Mouse (Mus musculus) kidney, embryonic 15.5 days (tissue): ENCODE results near the gene Tmem129. TPM values are rescaled to one million over a fixed set of nuclear protein-coding genes. Genes with fewer than 3 reads are reported as not detected.

ENCODE experiments used
- ATAC-seq: fragments of 200-750 bp; cut with Nextera tagmentation; replicated peaks from 2 replicates; pipeline ENCODE4 v1.8.0; 2017; ENCODE audit warnings: moderate TSS enrichment; ENCODE audit not compliant: low FRiP score
- H3K27ac ChIP-seq: fragments of 300-500 bp; sonication (generic); 2 replicates; pipeline ENCODE4 v1.5.1; 2015; ENCODE audit warnings: mild to moderate bottlenecking, inconsistent platforms
- H3K27me3 ChIP-seq: fragments of 300-500 bp; sonication (generic); 2 replicates; pipeline ENCODE4 v1.6.1; 2015; ENCODE audit warnings: inconsistent platforms
- H3K36me3 ChIP-seq: fragments of 300-500 bp; sonication (generic); 2 replicates; pipeline ENCODE4 v1.6.1; 2015; ENCODE audit warnings: inconsistent platforms
- H3K4me1 ChIP-seq: fragments of 300-500 bp; sonication (generic); 2 replicates; pipeline ENCODE4 v1.6.1; 2015; ENCODE audit warnings: inconsistent platforms
- H3K4me2 ChIP-seq: fragments of 300-500 bp; sonication (generic); 2 replicates; pipeline ENCODE4 v1.6.1; 2015; ENCODE audit warnings: moderate library complexity, mild to moderate bottlenecking, inconsistent platforms
- H3K4me3 ChIP-seq: fragments of 300-500 bp; sonication (generic); replicated peaks from 2 replicates; pipeline ENCODE4 v1.5.1; 2015; ENCODE audit warnings: mild to moderate bottlenecking, inconsistent platforms
- H3K9ac ChIP-seq: fragments of 300-500 bp; sonication (generic); 2 replicates; pipeline ENCODE4 v1.6.1; 2015; ENCODE audit warnings: mild to moderate bottlenecking, inconsistent platforms
- H3K9me3 ChIP-seq: fragments of 300-500 bp; sonication (generic); replicated peaks from 2 replicates; pipeline ENCODE4 v1.6.1; 2016; ENCODE audit warnings: inconsistent platforms
- WGBS: fragments of 180-500 bp; shearing (Covaris S2); methylation state at CpG from one replicate; pipeline ENCODE4 v1.1.7; 2015; ENCODE audit warnings: mixed read lengths; 5-methylcytosine and 5-hydroxymethylcytosine counted together
- polyA plus RNA-seq: library from polyadenylated mRNA; unstranded; fragments of >200 nt; fragmentation: Nextera tagmentation; extraction: Ambion mirVana; gene quantifications from 2 replicates; pipeline ENCODE4 v1.2.1, GENCODE M21; 2015

Tmem129 gene
- polyA plus RNA-seq, 1 experiment from 2014 or later: 37.5 TPM

DNA sequence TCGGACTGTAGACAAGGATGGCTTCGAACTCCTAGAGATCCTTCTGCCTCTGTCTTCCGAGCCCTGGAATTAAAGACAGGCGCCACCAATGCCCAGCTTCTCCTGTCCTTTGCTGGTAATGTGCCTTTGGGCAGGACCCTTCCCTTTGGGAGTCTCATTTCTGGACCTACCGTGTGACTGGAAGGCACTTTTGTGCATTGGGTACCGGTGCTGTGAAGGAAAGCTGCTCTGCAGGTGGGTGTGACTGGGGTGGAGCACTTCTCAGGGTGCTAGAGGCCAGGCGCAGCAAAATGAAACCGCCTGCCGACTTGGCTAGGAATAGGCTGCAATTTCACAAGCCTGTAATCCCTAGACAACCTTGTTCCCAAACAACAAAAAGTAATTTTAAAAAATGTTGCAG, 28.2 kb downstream of the Tmem129 start:
- Histone ChIP-seq H3K4me1 (peaks cover 17% of the 10 kb centered on the region), H3K4me3 (peak overlapping the region; percentile 84), H3K27me3 (no peaks in the 10 kb centered on the region), H3K4me2 (peak overlapping the region; percentile 82), H3K9me3 (no peaks in the 10 kb centered on the region), H3K27ac (peak overlapping the region; percentile 77), H3K36me3 (peaks cover 6% of the 10 kb centered on the region; the same call in 1 of the 2 replicates), H3K9ac (peak overlapping the region; percentile 58)
- ATAC-seq: peak; percentile 35
- WGBS: 3% methylated on average over 9 of the region's 9 CpGs

DNA sequence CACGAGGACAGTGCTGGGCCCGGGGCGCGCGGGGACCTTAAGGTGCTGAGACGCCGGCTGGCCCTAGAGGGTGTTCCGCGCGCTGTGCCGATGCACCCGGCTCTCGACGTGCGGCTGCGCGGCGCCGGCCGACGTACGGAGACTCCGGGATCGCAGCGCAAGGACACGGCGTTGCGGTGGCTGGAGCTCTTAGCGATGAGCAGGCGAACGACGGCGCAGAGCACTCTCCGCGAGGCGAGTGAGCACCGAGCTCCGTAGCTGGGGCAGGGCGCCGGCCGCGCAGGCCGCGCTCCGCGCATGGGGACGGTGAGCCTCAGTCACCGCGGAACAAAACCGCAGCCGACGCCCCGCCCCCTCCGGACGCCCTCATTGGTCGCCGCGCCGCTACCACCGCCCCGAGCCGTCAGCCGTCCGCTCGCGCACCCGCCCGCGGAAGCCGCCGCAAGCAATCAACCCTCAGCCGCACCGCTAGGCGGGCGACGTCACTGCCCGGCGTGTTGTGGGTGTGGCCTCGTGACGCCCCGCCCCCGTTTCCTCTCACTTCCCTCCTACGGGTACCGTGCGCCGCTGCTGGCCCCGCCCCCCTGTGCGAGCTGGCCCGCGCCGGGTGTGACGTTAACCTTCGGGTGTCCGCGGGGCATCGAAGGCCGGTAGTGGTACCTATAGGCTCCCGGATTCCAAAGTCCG, 28.8 kb downstream of the Tmem129 start, which contains the start of the genes Fam53a and Gm9903:
TSS of gene Fam53a (minus strand) at position 335 of the 687 bp plus-strand sequence.
TSS of gene Gm9903 (plus strand) at position 625 of the 687 bp plus-strand sequence.
- Histone ChIP-seq H3K4me1 (peaks cover 17% of the 10 kb centered on the region), H3K9ac (peak within 1 kb of the TSS; percentile 83), H3K4me2 (peak within 1 kb of the TSS; percentile 82), H3K9me3 (no peaks in the 10 kb centered on the region), H3K36me3 (peaks cover under 1% of the 10 kb centered on the region; the same call in 1 of the 2 replicates), H3K27ac (peak within 1 kb of the TSS; percentile 94), H3K27me3 (no peaks in the 10 kb centered on the region), H3K4me3 (peak within 1 kb of the TSS; percentile 84)
- ATAC-seq: peak; percentile 96
- under 1% methylated on average over 99 of the region's 99 CpGs for WGBS

DNA sequence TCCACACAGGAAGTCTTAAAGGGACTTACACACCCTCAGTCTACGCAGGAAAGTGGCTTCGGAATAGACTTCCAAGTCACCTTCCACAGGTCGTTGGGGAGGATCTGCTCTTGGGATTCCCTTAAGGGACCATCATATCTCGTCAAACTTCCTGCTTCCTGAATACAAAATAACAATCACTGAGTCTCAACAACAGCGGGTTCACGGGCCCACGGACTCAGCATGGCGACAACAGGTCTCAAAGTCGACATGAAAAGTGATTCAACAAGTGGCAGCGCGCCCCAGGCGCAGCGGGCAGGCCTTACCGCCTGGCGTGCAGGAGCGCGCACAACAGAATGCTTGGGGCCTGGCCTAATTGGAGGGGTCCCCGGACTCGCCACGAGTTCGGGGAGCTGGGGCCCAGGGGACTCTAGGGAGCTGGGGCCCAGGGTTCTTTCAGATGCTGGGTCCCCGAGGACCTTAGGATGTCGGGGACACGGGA, 29.4 kb downstream of the Tmem129 start:
- Histone ChIP-seq H3K4me2 (peak overlapping the region; percentile 82), H3K9ac (peak overlapping the region; percentile 83)
- WGBS: under 1% methylated on average over 24 of the region's 24 CpGs

DNA sequence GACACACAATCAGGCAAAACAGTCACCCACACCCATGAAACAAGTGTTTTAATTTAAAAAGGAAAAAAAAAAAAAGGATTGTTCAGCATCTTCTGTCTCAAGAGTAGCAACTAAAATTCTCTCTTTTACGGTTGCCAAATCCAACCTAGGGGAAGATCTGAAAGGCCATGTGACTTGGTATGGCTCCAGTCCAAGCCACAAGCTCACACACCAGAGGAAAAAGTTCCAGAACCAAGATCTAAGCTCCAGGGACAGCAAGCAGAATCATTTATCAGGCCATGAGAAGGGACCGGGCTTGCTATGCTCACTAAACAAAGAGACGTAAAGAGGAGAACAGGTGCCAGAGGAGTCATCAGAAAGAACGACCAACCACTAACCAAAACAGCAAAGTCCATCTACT, 30.2 kb downstream of the Tmem129 start:
- 24% methylated on average over 4 of the region's 4 CpGs for WGBS
- ATAC-seq: no peak
- peak overlapping the region; percentile 83 for H3K9ac ChIP-seq

More for the DNA sequence above, 29.4 kb downstream of the Tmem129 start:
- Histone ChIP-seq H3K27ac (peak overlapping the region; percentile 94), H3K36me3 (no peaks in the 10 kb centered on the region), H3K27me3 (no peaks in the 10 kb centered on the region), H3K4me1 (peaks cover 17% of the 10 kb centered on the region), H3K4me3 (peak overlapping the region; percentile 84), H3K9me3 (no peaks in the 10 kb centered on the region)
- no peak for ATAC-seq

DNA sequence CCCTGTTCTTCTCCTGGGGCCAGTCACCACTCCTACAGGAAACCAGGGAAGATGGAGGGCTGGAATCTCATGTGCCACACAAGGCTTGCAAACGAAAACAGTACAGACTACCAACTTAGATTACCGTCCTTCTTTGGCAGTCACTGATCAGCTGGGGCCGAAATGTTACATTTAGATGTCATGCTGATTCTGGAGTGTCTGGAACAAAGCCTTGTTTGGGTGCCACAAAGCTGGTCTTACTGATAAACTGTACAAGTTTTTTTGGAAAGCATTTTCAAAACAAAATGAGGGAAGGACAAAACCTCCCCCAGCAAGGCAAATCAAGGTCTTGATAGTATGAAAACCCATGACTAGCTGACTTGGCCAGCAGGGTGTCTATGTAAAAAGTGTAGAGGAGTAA, 34.5 kb downstream of the Tmem129 start:
- WGBS: 78% methylated on average over 3 of the region's 3 CpGs
- Histone ChIP-seq H3K27ac (no peak overlapping the region), H3K36me3 (0 out of 2 replicates have a peak, but pooled peaks cover 4% of the 10 kb centered on the region), H3K4me2 (no peak overlapping the region), H3K4me1 (peaks cover 8% of the 10 kb centered on the region), H3K9ac (no peak overlapping the region), H3K4me3 (no peak overlapping the region), H3K9me3 (no peaks in the 10 kb centered on the region), H3K27me3 (no peaks in the 10 kb centered on the region)
- no peak for ATAC-seq

More for the DNA sequence above, 30.2 kb downstream of the Tmem129 start:
- Histone ChIP-seq H3K36me3 (no peaks in the 10 kb centered on the region), H3K27me3 (no peaks in the 10 kb centered on the region), H3K27ac (no peak overlapping the region), H3K9me3 (no peaks in the 10 kb centered on the region), H3K4me3 (peak overlapping the region; percentile 84), H3K4me2 (peak overlapping the region; percentile 82), H3K4me1 (peaks cover 17% of the 10 kb centered on the region)

DNA sequence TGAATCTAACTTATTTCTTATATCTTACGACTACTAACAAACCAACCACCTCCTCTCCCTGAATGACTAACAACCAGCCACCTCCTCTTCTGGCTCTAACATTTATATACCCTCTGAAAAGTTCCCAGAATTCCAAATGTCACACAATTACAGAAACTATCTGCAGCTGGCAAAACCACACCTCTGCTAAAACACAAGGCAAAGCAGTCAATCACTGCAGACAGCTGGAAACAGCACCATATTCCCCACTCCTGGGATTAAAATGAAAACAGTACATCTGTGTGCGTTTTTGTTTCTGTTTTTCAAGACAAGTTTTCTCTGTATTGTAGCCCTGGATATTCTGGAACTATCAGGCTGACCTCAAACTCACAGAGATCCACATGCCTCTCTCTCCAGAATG, 35.5 kb downstream of the Tmem129 start:
- no peak overlapping the region for H3K4me3 ChIP-seq
- H3K4me2 ChIP-seq: no peak overlapping the region
- H3K4me1 ChIP-seq: peaks cover 1% of the 10 kb centered on the region
- no peak for ATAC-seq
- H3K9ac ChIP-seq: no peak overlapping the region
- H3K9me3 ChIP-seq: no peaks in the 10 kb centered on the region
- 0 out of 2 replicates have a peak, but pooled peaks cover 4% of the 10 kb centered on the region for H3K36me3 ChIP-seq
- no peaks in the 10 kb centered on the region for H3K27me3 ChIP-seq
- WGBS: 81% methylated on average over 2 of the region's 2 CpGs
- no peak overlapping the region for H3K27ac ChIP-seq

DNA sequence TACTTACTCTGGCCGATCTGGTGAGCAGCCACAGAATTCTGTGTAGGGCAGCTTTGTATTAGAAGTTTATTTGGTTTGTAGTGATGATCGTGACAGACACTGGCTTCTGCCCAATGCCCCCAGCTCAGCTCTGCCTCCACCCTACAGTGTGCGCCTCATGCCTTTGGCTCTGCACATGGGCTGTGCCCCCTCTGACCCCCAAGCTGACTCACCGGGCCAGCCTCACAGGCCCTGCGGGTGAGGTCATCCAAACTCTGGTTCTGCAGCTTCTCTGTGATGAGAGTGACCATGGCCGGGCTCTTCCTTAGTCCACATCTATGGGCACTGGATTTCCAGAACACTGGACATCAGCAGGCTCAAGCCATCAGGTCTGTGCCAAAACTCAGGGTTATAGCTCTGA, 43.8 kb downstream of the Tmem129 start:
- H3K9me3 ChIP-seq: no peaks in the 10 kb centered on the region
- no peak overlapping the region for H3K9ac ChIP-seq
- no peak overlapping the region for H3K4me2 ChIP-seq
- ATAC-seq: no peak
- no peak overlapping the region for H3K27ac ChIP-seq
- H3K4me1 ChIP-seq: no peaks in the 10 kb centered on the region
- peaks cover 48% of the 10 kb centered on the region for H3K36me3 ChIP-seq
- WGBS: 85% methylated on average over 6 of the region's 6 CpGs
- H3K4me3 ChIP-seq: no peak overlapping the region
- H3K27me3 ChIP-seq: no peaks in the 10 kb centered on the region

DNA sequence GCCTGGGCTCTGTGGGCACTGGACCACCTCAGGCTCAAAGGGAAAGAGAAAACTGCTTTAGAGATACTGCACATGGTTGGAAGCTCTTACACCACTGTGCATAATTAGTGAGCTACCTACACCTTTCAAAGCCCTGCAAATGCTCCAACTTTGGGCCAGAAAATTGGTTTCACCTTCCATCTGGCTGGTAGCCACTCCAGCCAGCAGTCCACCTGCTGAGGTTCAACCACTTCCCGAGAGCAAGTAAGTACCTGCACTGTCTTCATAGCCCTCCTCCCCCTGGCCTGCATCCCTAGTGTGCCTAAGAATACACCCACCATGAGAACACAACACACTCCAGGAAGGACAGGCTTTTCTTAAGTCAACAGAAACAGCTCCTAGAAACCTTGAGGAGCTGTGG, 46.4 kb downstream of the Tmem129 start:
- WGBS: 97% methylated on average over 1 of the region's 1 CpGs
- Histone ChIP-seq H3K9me3 (no peaks in the 10 kb centered on the region), H3K4me1 (no peaks in the 10 kb centered on the region), H3K4me3 (no peak overlapping the region), H3K27ac (no peak overlapping the region), H3K36me3 (peaks cover 74% of the 10 kb centered on the region), H3K4me2 (no peak overlapping the region), H3K9ac (no peak overlapping the region), H3K27me3 (no peaks in the 10 kb centered on the region)
- ATAC-seq: no peak

DNA sequence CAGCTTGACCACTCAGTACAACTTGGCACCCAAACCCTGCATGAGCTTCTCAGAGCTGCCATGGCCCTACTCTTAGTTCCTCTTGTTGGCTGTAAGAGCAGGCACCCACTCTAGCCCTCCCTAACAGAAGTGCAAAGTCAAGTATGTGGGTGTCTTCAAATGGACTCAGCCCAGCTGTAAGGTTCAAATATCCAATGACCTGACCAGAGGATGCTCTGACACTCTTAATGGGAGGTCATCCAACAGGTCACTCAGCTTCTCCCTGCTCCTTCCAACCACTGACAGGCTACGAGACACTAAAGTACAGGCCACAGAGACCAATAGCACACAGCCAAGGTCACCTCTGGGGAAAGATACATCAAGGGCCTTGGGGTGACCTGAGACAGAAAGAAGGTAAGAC, 49.0 kb downstream of the Tmem129 start:
- 71% methylated on average over 1 of the region's 1 CpGs for WGBS
- no peaks in the 10 kb centered on the region for H3K4me1 ChIP-seq

DNA sequence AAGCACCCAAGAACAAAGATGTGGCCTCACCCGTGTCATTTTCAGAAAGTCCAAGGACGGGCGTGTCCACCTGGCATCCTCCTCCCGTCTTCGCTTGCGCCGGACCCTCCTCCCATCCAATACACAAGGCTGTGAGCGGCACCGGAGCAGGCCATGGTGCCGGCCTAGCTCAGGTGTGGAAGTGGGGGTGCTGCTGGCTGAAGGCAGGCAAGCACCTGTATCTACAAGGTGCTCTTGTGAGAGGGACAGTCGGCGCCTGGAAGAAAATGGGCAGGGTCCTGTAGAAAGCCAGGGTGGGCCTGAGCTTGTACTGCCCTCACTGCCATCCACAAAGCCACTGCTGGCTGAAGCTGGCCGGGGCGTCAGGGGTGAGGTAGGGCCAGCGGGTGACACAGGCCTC, 50.8 kb downstream of the Tmem129 start:
- no peak for ATAC-seq
- no peaks in the 10 kb centered on the region for H3K9me3 ChIP-seq
- no peak overlapping the region for H3K4me3 ChIP-seq
- no peak overlapping the region for H3K4me2 ChIP-seq
- H3K36me3 ChIP-seq: peaks cover 84% of the 10 kb centered on the region
- no peak overlapping the region for H3K27ac ChIP-seq
- H3K27me3 ChIP-seq: no peaks in the 10 kb centered on the region
- 97% methylated on average over 15 of the region's 15 CpGs for WGBS
- H3K9ac ChIP-seq: no peak overlapping the region
- H3K4me1 ChIP-seq: no peaks in the 10 kb centered on the region

More for the DNA sequence above, 49.0 kb downstream of the Tmem129 start:
- H3K9me3 ChIP-seq: no peaks in the 10 kb centered on the region
- no peak overlapping the region for H3K4me2 ChIP-seq
- no peak overlapping the region for H3K27ac ChIP-seq
- H3K4me3 ChIP-seq: no peak overlapping the region
- no peak overlapping the region for H3K9ac ChIP-seq
- ATAC-seq: no peak
- no peaks in the 10 kb centered on the region for H3K27me3 ChIP-seq
- peaks cover 89% of the 10 kb centered on the region for H3K36me3 ChIP-seq

DNA sequence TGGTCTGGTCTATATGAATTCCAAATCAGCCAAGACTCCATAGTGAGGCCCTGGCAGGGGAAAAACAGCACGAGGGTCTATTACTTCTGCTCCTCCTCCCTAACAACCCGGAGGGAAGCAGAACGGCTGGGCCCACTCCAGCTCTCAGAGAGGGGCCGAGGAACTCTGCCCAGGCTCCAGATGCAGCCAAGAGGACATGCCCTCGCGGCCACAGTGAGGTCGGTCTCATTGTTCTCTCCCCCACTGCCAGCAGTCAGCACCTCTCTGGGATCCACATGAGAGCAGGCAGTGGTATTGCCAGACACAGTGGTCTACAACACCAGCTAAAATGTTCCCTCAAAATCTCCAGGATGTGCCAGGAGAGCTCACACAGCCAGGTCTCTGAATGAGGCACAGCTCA, 51.6 kb downstream of the Tmem129 start:
- Histone ChIP-seq H3K9me3 (no peaks in the 10 kb centered on the region), H3K9ac (no peak overlapping the region), H3K4me2 (no peak overlapping the region), H3K36me3 (peaks cover 78% of the 10 kb centered on the region), H3K4me1 (no peaks in the 10 kb centered on the region), H3K27ac (no peak overlapping the region), H3K4me3 (no peak overlapping the region), H3K27me3 (no peaks in the 10 kb centered on the region)
- 69% methylated on average over 7 of the region's 7 CpGs for WGBS
- ATAC-seq: no peak

DNA sequence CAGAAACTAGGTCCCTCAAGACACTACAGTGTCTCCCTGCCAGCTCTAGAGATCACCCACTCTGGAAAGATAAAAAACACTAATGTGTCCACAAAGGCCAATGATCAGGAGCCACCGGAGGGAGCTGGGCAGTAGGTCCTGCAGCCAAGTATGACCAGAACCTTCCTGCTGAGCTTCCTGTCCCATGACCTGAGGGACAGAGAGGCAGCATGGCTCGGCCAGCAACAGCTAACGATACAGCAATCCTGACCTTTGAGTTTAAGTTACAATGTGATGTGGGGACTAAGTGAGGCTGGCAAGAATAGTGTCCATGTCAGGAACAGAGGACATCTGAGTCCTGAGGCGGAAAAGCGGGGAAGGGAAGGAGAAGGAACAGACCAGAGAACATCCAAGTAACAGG, 52.9 kb downstream of the Tmem129 start:
- Histone ChIP-seq H3K27ac (no peak overlapping the region), H3K9me3 (no peaks in the 10 kb centered on the region), H3K4me3 (no peak overlapping the region), H3K4me2 (no peak overlapping the region), H3K9ac (no peak overlapping the region), H3K27me3 (no peaks in the 10 kb centered on the region), H3K36me3 (peaks cover 75% of the 10 kb centered on the region), H3K4me1 (no peaks in the 10 kb centered on the region)
- ATAC-seq: no peak
- WGBS: 73% methylated on average over 5 of the region's 5 CpGs
